18 mouse cellular contexts compared by ENCODE assay signal in the genomic region with DNA sequence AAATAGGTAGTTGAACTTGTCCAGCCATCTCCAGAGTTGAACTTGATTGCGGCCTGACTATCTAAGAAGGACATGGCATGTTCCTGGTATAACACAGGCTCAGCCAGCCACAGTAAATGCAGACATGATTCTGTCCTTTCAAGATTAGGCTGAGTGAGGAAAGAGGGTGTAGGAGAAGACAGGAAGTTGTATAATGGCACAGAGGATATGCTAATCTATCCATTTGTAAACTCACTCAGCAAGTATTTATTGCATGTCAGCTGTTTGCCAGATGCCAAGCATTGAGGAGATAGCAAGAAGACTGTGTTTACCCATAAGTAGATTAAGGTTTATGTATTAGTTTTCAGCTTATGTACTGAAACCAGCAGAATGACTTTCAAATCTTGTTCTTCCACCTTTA. TPM values are rescaled to one million over a fixed set of nuclear protein-coding genes. Genes with fewer than 3 reads are reported as not detected.
DNase-seq lines count a peak whose midpoint lies in the region; ATAC-seq and TF ChIP-seq lines count a peak whose summit lies in the region.
"Had no signal": no experiment of that assay in that cellular context is flagged by ENCODE, and none has a peak within 500 bp of the region (broad histone marks: within the 10 kb centered on the region; RNA-seq: fewer than 3 reads in every experiment).

No protein-coding gene starts in this region.

- H3K27ac ChIP-seq in MEL (ENCODE audit: control insufficient read depth, low read depth, low read length): no peak overlapping the region
- no peak overlapping the region for H3K27ac ChIP-seq in liver, embryonic 15.5 days (replicated peaks)
- peak overlapping the region; percentile 79; the same call in 1 of the 2 replicates for H3K27ac ChIP-seq in stomach, postnatal 0 days (replicated peaks)
- no peak overlapping the region for H3K27ac ChIP-seq in hindbrain, embryonic 11.5 days (ENCODE audit: low read depth, low read length)
- H3K27ac ChIP-seq: embryonic facial prominence, embryonic 15.5 days; forebrain, embryonic 13.5 days; limb, embryonic 13.5 days had no signal

- no peaks in the 10 kb centered on the region for H3K9me3 ChIP-seq in MEL (replicated peaks; ENCODE audit: insufficient read depth, low read length)
- H3K9me3 ChIP-seq in liver, embryonic 15.5 days (replicated peaks): no peaks in the 10 kb centered on the region
- no peaks in the 10 kb centered on the region for H3K9me3 ChIP-seq in stomach, postnatal 0 days (ENCODE audit: control insufficient read depth, low read length)
- no peaks in the 10 kb centered on the region for H3K9me3 ChIP-seq in hindbrain, embryonic 11.5 days (ENCODE audit: control insufficient read depth, low read length)
- H3K9me3 ChIP-seq: embryonic facial prominence, embryonic 15.5 days; forebrain, embryonic 13.5 days; limb, embryonic 13.5 days had no signal

- ATAC-seq in erythroblast, adult 5-6 weeks (replicated peaks; ENCODE audit: low FRiP score, poor library complexity, severe bottlenecking): 0 out of 2 replicates have a peak, but pooled peaks have one; percentile 23
- peak; percentile 29; the same call in 1 of the 2 replicates for ATAC-seq in liver, embryonic 15.5 days (ENCODE audit: insufficient read depth)
- peak; percentile 15 for ATAC-seq in stomach, postnatal 0 days (ENCODE audit: low FRiP score, low TSS enrichment)
- no peak for ATAC-seq in hindbrain, embryonic 11.5 days (ENCODE audit: low FRiP score)
- ATAC-seq: forebrain, embryonic 13.5 days; hindbrain, embryonic 16.5 days had no signal

- H3K4me3 ChIP-seq in MEL (ENCODE audit: control insufficient read depth in 1 of 2, insufficient read depth in 1 of 2, low read depth in 2 of 2, low read length in 2 of 2): no peak overlapping the region
- H3K4me3 ChIP-seq in liver, embryonic 15.5 days (replicated peaks): no peak overlapping the region
- no peak overlapping the region for H3K4me3 ChIP-seq in stomach, postnatal 0 days (ENCODE audit: low read depth, low read length)
- H3K4me3 ChIP-seq in hindbrain, embryonic 11.5 days (ENCODE audit: low read depth, low read length): no peak overlapping the region
- H3K4me3 ChIP-seq: embryonic facial prominence, embryonic 15.5 days; forebrain, embryonic 13.5 days; limb, embryonic 13.5 days; myocyte had no signal

- no peaks in the 10 kb centered on the region for H3K27me3 ChIP-seq in MEL (ENCODE audit: control insufficient read depth in 1 of 2, insufficient read depth in 2 of 2, low read length in 2 of 2)
- no peaks in the 10 kb centered on the region for H3K27me3 ChIP-seq in liver, embryonic 15.5 days
- no peaks in the 10 kb centered on the region for H3K27me3 ChIP-seq in stomach, postnatal 0 days (ENCODE audit: control insufficient read depth, insufficient read depth, low read length)
- H3K27me3 ChIP-seq in hindbrain, embryonic 11.5 days (ENCODE audit: control insufficient read depth, insufficient read depth, low read length): no peaks in the 10 kb centered on the region
- H3K27me3 ChIP-seq: embryonic facial prominence, embryonic 15.5 days; forebrain, embryonic 13.5 days; limb, embryonic 13.5 days had no signal

- no peak overlapping the region for H3K4me2 ChIP-seq in liver, embryonic 15.5 days
- H3K4me2 ChIP-seq in stomach, postnatal 0 days (replicated peaks; ENCODE audit: low read depth): no peak overlapping the region
- no peak overlapping the region for H3K4me2 ChIP-seq in hindbrain, embryonic 11.5 days (replicated peaks; ENCODE audit: low read depth, low read length)
- H3K4me2 ChIP-seq: embryonic facial prominence, embryonic 15.5 days; forebrain, embryonic 13.5 days; limb, embryonic 13.5 days; midbrain, embryonic 11.5 days had no signal

- peak; percentile 76 to 78 for TF ChIP-seq EP300 in MEL (IDR thresholded peaks at IDR 0.05; ENCODE audit: low read depth in 1 of 2, low read length in 2 of 2)
- no peak for TF ChIP-seq EP300 in stomach, postnatal 0 days (optimal IDR thresholded peaks at IDR 0.05)

- WGBS in liver, embryonic 15.5 days (ENCODE audit: insufficient replicate concordance): 23% methylated on average over 1 of the region's 1 CpGs
- WGBS in stomach, postnatal 0 days: 93% methylated on average over 1 of the region's 1 CpGs
- 90% methylated on average over 1 of the region's 1 CpGs for WGBS in hindbrain, embryonic 11.5 days

- DNase-seq in MEL (ENCODE audit: low read depth, low spot score): peak; percentile 69
- DNase-seq in stomach, postnatal 0 days (ENCODE audit: low spot score): no peak
- DNase-seq in hindbrain, embryonic 11.5 days (ENCODE audit: low spot score): no peak
- no peak for DNase-seq in kidney, postnatal 4 days
- no peak for DNase-seq in cerebellum, postnatal 10 days
- DNase-seq: adrenal gland, adult 2 months; cerebellum, adult 18-20 months; heart, postnatal 14 days; kidney, postnatal 10 days; lung, postnatal 10 days had no signal

- no peak for TF ChIP-seq RAD21 in MEL (IDR thresholded peaks at IDR 0.05; ENCODE audit: low read depth, low read length)

- TF ChIP-seq CTCF in MEL (IDR thresholded peaks at IDR 0.05 in 2 of 3, conservative IDR thresholded peaks at IDR 0.05 in 1 of 3; ENCODE audit: control insufficient read depth in 1 of 3, insufficient read depth in 1 of 3, low read depth in 2 of 3, low read length in 3 of 3, poor library complexity in 1 of 3, severe bottlenecking in 1 of 3): no peak
- no peak for TF ChIP-seq CTCF in stomach, postnatal 0 days (IDR thresholded peaks at IDR 0.05; ENCODE audit: low read depth)

- peaks cover 32 to 36% of the 10 kb centered on the region in 2 experiments for H3K4me1 ChIP-seq in MEL (ENCODE audit: control insufficient read depth in 1 of 2, insufficient read depth in 2 of 2, low read length in 2 of 2)
- H3K4me1 ChIP-seq in liver, embryonic 15.5 days (replicated peaks): peaks cover 65% of the 10 kb centered on the region
- H3K4me1 ChIP-seq in stomach, postnatal 0 days (replicated peaks; ENCODE audit: control insufficient read depth, insufficient read depth): peaks cover 5% of the 10 kb centered on the region
- no peaks in the 10 kb centered on the region for H3K4me1 ChIP-seq in hindbrain, embryonic 11.5 days (replicated peaks; ENCODE audit: control insufficient read depth, insufficient read depth, low read length)
- H3K4me1 ChIP-seq: embryonic facial prominence, embryonic 15.5 days; forebrain, embryonic 13.5 days; limb, embryonic 13.5 days had no signal

- TF ChIP-seq POLR2A in MEL (IDR thresholded peaks at IDR 0.05; ENCODE audit: control insufficient read depth in 1 of 2, insufficient read depth in 1 of 2, low read depth in 1 of 2, low read length in 2 of 2, poor library complexity in 1 of 2): no peak

- H3K36me3 ChIP-seq in MEL (ENCODE audit: control insufficient read depth in 1 of 2, insufficient read depth in 2 of 2, low read length in 2 of 2): peaks cover 0 to 42% of the 10 kb centered on the region in 2 experiments; a peak in 3 of 4 replicates
- 0 out of 2 replicates have a peak, but pooled peaks cover 9% of the 10 kb centered on the region for H3K36me3 ChIP-seq in liver, embryonic 15.5 days (replicated peaks)
- H3K36me3 ChIP-seq in stomach, postnatal 0 days (ENCODE audit: control insufficient read depth, insufficient read depth, low read length): no peaks in the 10 kb centered on the region
- no peaks in the 10 kb centered on the region for H3K36me3 ChIP-seq in hindbrain, embryonic 11.5 days (ENCODE audit: control insufficient read depth, insufficient read depth, low read length)
- H3K36me3 ChIP-seq: embryonic facial prominence, embryonic 15.5 days; limb, embryonic 13.5 days had no signal

- H3K79me2 ChIP-seq in MEL (ENCODE audit: control insufficient read depth, insufficient read depth, low read length, poor library complexity): no peaks in the 10 kb centered on the region

- H3K9ac ChIP-seq in MEL (ENCODE audit: control insufficient read depth, low read depth, low read length, poor library complexity, severe bottlenecking): no peak overlapping the region
- H3K9ac ChIP-seq in liver, embryonic 15.5 days: no peak overlapping the region
- H3K9ac ChIP-seq in stomach, postnatal 0 days (ENCODE audit: low read length): no peak overlapping the region
- no peak overlapping the region for H3K9ac ChIP-seq in hindbrain, embryonic 11.5 days (ENCODE audit: low read depth, low read length)
- H3K9ac ChIP-seq: embryonic facial prominence, embryonic 15.5 days; forebrain, embryonic 13.5 days; limb, embryonic 13.5 days had no signal

RNA-seq across cellular contexts. Expression of gene Dennd2d, which starts 10.5 kb away (rescaled TPM):
- total RNA-seq in MEL (2012; rRNA removed): 4.0 and 4.5 TPM in 2 replicates
- 1 to 10 TPM in 1 of 2 experiments, not detected in 1; 8.0 TPM for polyA plus RNA-seq in MEL (2012; ENCODE audit: insufficient read depth in 1 of 2, insufficient read length in 2 of 2, low read depth in 1 of 2, low replicate concordance in 2 of 2, missing spikeins in 1 of 2)
- 4.4 and 5.0 TPM in 2 replicates for total RNA-seq in erythroblast, adult 5-6 weeks (2015; ENCODE audit: low replicate concordance)
- total RNA-seq in erythroblast, adult 5-6 weeks (2017; ENCODE audit: low replicate concordance): 6.4 and 10.3 TPM in 2 replicates
- 3.8 and 4.3 TPM in 2 replicates for polyA plus RNA-seq in liver, embryonic 15.5 days (2015; fragmentation: Nextera tagmentation; extraction: Ambion mirVana)
- 27.7 and 31.4 TPM in 2 replicates for polyA plus RNA-seq in stomach, postnatal 0 days (2015; fragmentation: Nextera tagmentation; extraction: Ambion mirVana)
- polyA plus RNA-seq in hindbrain, embryonic 11.5 days (2014; fragmentation: Nextera tagmentation; extraction: Ambion mirVana): 0.29 and 0.77 TPM in 2 replicates

RNA-seq across cellular contexts. Expression of gene Dram2, which starts 54.9 kb away (rescaled TPM):
- total RNA-seq in MEL (2012; rRNA removed): 14.1 and 16.7 TPM in 2 replicates
- polyA plus RNA-seq in MEL (2012; ENCODE audit: insufficient read depth in 1 of 2, insufficient read length in 2 of 2, low read depth in 1 of 2, low replicate concordance in 2 of 2, missing spikeins in 1 of 2): 10 to 100 TPM in 1 of 2 experiments, not detected in 1; 20.1 TPM
- 17.7 and 25.1 TPM in 2 replicates for total RNA-seq in erythroblast, adult 5-6 weeks (2015; ENCODE audit: low replicate concordance)
- 11.4 and 16.5 TPM in 2 replicates for total RNA-seq in erythroblast, adult 5-6 weeks (2017; ENCODE audit: low replicate concordance)
- polyA plus RNA-seq in liver, embryonic 15.5 days (2015; fragmentation: Nextera tagmentation; extraction: Ambion mirVana): 32.1 TPM in 2 replicates
- polyA plus RNA-seq in stomach, postnatal 0 days (2015; fragmentation: Nextera tagmentation; extraction: Ambion mirVana): 89.1 and 90.2 TPM in 2 replicates
- 54.7 and 59.5 TPM in 2 replicates for polyA plus RNA-seq in hindbrain, embryonic 11.5 days (2014; fragmentation: Nextera tagmentation; extraction: Ambion mirVana)

RNA-seq across cellular contexts. Expression of gene Cept1, which starts 54.9 kb away (rescaled TPM):
- 26.0 and 32.0 TPM in 2 replicates for total RNA-seq in MEL (2012; rRNA removed)
- polyA plus RNA-seq in MEL (2012; ENCODE audit: insufficient read depth in 1 of 2, insufficient read length in 2 of 2, low read depth in 1 of 2, low replicate concordance in 2 of 2, missing spikeins in 1 of 2): 10 to 100 TPM in 1 of 2 experiments, not detected in 1; 15.9 TPM
- total RNA-seq in erythroblast, adult 5-6 weeks (2015; ENCODE audit: low replicate concordance): 33.8 and 40.8 TPM in 2 replicates
- 16.4 and 17.6 TPM in 2 replicates for total RNA-seq in erythroblast, adult 5-6 weeks (2017; ENCODE audit: low replicate concordance)
- polyA plus RNA-seq in liver, embryonic 15.5 days (2015; fragmentation: Nextera tagmentation; extraction: Ambion mirVana): 29.6 and 31.1 TPM in 2 replicates
- 68.9 and 69.3 TPM in 2 replicates for polyA plus RNA-seq in stomach, postnatal 0 days (2015; fragmentation: Nextera tagmentation; extraction: Ambion mirVana)
- 42.2 and 42.6 TPM in 2 replicates for polyA plus RNA-seq in hindbrain, embryonic 11.5 days (2014; fragmentation: Nextera tagmentation; extraction: Ambion mirVana)
